Mouse (Mus musculus): Measurements from ENCODE around the gene Spcs3.
A peak's percentile ranks its signal among the peaks of the same experiment; 100 is the strongest.
"Not testable (repeated sequence)": the region's sequence is repeated elsewhere in the genome, so short reads cannot be mapped to it uniquely, and the experiment has no call there.

Spcs3 gene

DNA sequence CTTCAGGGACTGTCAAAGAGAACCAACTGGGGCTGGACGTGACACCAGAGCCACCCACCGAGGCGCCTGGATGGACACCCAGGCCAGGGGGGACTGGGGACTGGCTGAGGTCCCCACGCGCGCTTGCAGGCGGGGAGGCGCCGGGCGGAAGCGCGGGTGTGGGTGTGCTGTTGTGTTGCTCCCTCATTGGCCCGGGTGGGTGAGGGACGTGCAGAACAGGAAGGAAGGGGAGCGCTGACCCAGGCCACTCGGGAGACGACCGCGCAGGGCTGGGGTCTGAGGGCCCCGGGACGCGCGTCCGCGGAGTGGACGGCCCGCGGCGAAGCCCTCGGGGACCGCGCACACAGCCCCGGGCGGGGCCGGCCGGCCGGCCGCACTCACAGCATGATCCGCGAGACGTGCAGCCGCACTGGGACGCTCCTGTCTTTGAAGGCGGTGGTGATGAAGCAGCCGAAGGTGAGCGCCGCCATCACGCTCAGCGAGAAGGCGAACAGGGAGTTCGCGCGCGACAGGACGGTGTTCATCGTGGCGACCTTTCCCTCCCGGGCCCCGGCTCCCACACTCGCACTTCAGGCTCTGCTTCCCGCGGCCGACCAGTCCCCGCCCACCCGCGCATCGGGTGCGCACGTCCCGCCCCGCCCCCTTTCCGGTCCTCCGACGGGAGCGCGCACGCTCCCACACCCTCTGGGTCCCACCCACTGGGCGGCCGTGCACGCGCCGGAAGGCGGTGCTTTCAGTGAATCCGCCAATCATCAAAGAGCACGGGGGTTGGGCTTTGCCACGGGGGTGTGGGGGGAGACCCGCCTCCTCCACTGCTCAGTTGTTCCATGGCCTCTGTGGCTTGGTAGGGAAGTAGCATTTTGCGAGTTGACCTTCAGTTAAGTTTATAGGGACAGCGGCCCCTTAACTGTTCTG lies at the start of gene Spcs3, which contains the start of gene Asb5:
Gene Spcs3 (minus strand): TSS at position 617 of the 915 bp plus-strand sequence.
Gene Asb5 (plus strand): TSS at position 199 of the 915 bp plus-strand sequence.
- DNase-seq (ENCODE audit: low read depth) = peak; percentile 91

GRCm38 (mm10) chr8:54570618-54571609 lies 41.1 kb upstream of the Spcs3 start:
- no peak for DNase-seq (ENCODE audit: low read depth)

GRCm38 (mm10) chr8:54567168-54567567 lies 37.4 kb upstream of the Spcs3 start:
- no peak for DNase-seq (ENCODE audit: low read depth)

DNA sequence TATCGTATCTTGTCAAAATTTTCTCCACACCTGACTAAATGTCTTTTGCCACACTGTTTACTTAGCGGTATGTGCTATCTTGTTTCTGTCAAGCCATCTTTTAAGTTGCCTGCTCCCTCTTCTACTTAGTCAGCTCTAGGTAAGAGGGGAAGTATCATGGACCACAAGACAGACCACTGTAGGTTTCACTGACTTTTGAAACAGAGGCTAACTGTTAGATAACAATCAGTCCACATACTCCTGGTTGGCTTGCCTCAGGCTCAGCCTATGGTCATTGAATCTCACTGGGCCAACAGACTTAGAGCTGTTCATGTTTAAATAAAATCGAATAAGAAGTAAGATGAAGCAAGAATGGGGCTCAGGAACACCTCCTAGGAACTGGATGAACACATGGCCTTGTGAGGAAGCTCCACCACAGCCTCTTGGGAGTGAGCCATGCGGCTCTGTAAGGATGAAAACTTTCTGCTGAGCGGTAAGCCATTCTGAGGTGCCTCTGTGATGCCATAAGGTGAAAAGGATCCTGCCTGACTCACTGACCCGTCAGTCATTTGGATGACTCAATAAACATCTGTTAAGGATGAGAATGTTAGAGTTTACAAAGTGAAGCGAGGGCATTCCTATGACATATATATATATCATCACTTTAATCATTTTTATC lies 35.9 kb upstream of the Spcs3 start:
- DNase-seq (ENCODE audit: low read depth) = no peak

- no peak for DNase-seq (ENCODE audit: low read depth)
Measured at GRCm38 (mm10) chr8:54565181-54565580, 35.4 kb upstream of the Spcs3 start.

- no peak for DNase-seq (ENCODE audit: low read depth)
Measured at GRCm38 (mm10) chr8:54562137-54562536, 32.3 kb upstream of the Spcs3 start.

- no peak for DNase-seq (ENCODE audit: low read depth)
Measured at GRCm38 (mm10) chr8:54554921-54555320, 25.1 kb upstream of the Spcs3 start.

DNA sequence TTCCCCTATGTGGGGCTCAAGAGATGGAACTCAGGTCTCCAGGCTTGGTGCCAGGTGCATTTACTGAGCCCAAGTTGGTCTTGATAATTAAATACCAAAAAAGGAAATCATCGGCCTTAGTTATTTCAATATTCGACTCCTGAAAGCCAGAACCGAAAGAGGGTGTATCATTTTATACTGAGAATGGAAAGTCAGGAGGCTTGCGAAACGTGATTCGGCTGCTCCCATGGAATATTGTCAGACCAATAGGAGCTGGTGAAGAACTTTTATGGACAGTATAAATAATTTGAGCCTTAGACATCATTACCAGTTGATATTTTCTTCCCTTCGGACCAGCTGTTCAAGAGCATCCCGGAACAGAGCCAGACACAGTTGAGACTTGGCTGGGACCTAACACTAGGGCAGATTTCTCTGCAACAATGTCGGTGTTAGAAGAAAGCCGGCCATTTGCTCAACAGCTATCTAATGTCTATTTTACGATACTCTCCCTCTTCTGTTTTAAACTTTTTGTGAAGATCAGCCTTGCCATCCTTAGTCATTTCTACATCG lies 20.3 kb upstream of the Spcs3 start:
- no peak for DNase-seq (ENCODE audit: low read depth)

- DNase-seq (ENCODE audit: low read depth) = no peak
Measured at GRCm38 (mm10) chr8:54548383-54548782, 18.6 kb upstream of the Spcs3 start.

DNA sequence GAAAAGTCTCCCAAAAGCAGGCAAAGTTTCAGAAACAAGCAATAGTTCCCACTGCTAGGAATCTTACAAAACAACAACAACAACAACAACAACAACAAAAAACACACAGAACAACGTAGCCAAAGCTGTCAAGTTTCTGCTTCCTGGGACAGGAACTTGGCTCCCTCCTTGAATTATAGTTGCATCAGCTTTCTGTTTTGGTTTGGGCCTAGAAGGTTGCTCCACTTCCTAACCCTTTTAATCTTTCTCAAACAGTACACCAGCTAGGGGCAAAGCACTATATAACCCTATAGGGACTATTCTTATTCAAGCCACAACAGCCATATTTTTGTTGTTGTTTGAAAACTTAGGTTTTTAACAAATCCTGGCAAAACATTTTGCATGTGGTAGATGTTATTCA lies 11.5 kb upstream of the Spcs3 start:
- DNase-seq (ENCODE audit: low read depth) = no peak

GRCm38 (mm10) chr8:54537285-54537684 lies 7.5 kb upstream of the Spcs3 start:
- DNase-seq (ENCODE audit: low read depth) = no peak

DNA sequence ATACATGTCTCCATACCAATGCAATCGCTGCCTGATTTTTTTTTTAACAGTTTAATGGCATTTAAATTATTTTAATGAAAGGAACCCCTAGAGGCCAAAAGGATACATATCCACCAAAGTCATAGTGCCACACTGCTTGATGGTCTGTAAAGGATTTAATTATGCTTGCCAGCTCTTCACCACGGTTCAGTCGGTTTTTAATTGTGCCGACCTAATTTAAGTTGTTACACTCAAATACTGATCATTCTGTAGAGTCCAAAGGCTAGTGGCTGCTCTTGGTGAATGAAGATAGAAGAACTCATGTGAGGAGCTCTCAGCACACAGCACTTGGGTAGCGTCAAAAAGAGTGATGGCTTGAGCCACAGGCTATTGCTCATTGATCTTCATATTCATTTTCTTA lies 5.4 kb upstream of the Spcs3 start:
- DNase-seq (ENCODE audit: low read depth) = no peak

- no peak for DNase-seq (ENCODE audit: low read depth)
Measured at GRCm38 (mm10) chr8:54528571-54528970, 1.2 kb downstream of the Spcs3 start.

GRCm38 (mm10) chr8:54526700-54527099 lies 3.1 kb downstream of the Spcs3 start:
- no peak for DNase-seq (ENCODE audit: low read depth)

DNA sequence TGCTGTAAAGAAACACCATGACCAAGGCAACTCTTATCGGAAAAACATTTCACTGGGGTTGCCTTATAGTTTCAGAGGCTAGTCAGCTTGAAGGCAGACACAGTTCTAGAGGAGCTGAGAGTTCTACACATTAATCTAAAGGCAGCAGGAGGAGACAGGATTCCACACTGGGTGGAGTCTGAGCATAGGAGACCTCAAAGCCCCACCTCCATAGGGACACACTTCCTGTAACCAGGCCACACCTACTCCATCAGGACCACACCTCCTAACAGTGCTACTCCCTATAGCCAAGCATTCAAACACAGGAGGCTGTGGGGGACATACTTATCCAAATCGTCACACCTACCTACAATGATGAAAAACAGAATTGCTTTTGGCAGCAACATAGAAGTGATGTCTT lies 4.2 kb downstream of the Spcs3 start:
- no peak for DNase-seq (ENCODE audit: low read depth)

- DNase-seq (ENCODE audit: low read depth) = no peak
Measured at GRCm38 (mm10) chr8:54520516-54520915, 9.3 kb downstream of the Spcs3 start.

- no peak for DNase-seq (ENCODE audit: low read depth)
Measured at GRCm38 (mm10) chr8:54518756-54519460, 10.9 kb downstream of the Spcs3 start.

- not testable (repeated sequence) for DNase-seq (ENCODE audit: low read depth)
Measured at GRCm38 (mm10) chr8:54512200-54512599, 17.6 kb downstream of the Spcs3 start.

DNA sequence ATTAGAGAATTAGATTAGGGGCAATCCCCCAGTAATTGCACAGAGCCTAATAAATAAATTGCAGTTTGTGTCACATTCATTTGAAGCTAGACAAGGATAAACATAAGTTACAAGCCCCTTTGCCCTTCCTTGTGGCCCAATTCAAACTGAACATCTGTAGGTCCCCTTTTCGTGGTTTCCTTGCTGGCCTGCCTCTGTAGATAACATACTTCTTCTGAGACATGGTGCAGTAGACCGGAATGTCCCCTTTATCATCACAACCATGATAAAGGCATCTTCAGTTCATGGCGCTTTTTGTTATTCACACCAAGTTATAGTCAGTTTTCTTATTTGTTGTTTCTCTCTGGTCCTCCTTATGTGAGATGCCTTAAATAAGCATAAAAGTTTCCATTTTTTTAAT lies 18.0 kb downstream of the Spcs3 start:
- DNase-seq (ENCODE audit: low read depth) = no peak

DNA sequence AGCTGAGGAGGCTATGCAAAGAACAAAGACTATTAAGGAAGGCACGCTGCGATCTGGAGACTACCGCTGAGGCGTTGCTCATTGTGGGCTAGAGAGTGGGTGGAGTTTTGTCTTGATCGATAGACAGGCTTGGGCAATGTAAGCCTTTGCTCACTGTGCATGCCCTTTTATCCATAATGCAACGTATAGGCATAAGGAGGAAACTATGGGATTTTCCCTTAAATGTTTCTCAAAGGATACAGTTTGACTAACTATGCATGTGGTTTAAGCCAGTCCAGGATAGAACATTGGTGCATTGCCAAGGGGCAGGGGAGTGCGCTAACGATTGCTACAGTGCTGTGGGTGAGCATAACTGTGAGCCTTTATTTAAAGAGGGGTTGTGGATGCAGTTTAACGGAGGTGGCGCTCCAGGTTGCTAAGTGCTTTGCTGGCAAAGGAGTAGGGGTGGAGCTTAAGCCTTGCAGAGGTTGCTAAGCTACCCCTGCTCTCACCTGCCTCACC lies 20.5 kb downstream of the Spcs3 start:
- no peak for DNase-seq (ENCODE audit: low read depth)

DNA sequence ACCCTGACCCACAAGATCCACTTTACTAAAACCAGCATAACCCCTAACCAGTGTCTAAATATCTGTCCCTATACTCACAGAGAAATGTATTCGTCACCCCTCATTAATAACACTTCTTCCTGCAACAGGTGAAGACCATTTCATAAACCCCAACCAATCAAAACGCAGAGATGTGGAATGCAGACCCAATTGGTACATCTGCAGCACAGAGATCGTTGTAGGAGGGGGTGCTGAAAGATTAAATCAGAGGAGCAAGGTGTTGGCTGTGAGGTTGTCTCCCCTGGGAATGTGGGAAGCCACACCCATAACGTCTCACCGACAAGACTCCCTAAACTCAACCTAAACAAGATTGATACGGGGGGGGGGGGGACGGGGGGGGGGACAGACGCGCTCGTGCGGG lies 21.0 kb downstream of the Spcs3 start:
- no peak for DNase-seq (ENCODE audit: low read depth)

Data from c-Kit-positive CD71-negative TER-119-negative erythroid progenitor cells, embryonic 14.5 days (primary cell).